Mouse (Mus musculus): Measurements from ENCODE around the gene Ankrd60. TPM values are rescaled to one million over a fixed set of nuclear protein-coding genes. Genes with fewer than 3 reads are reported as not detected.

Gene Ankrd60
- polyA plus RNA-seq (2015; fragmentation: Nextera tagmentation; extraction: Ambion mirVana): not detected in 2 replicates

DNA sequence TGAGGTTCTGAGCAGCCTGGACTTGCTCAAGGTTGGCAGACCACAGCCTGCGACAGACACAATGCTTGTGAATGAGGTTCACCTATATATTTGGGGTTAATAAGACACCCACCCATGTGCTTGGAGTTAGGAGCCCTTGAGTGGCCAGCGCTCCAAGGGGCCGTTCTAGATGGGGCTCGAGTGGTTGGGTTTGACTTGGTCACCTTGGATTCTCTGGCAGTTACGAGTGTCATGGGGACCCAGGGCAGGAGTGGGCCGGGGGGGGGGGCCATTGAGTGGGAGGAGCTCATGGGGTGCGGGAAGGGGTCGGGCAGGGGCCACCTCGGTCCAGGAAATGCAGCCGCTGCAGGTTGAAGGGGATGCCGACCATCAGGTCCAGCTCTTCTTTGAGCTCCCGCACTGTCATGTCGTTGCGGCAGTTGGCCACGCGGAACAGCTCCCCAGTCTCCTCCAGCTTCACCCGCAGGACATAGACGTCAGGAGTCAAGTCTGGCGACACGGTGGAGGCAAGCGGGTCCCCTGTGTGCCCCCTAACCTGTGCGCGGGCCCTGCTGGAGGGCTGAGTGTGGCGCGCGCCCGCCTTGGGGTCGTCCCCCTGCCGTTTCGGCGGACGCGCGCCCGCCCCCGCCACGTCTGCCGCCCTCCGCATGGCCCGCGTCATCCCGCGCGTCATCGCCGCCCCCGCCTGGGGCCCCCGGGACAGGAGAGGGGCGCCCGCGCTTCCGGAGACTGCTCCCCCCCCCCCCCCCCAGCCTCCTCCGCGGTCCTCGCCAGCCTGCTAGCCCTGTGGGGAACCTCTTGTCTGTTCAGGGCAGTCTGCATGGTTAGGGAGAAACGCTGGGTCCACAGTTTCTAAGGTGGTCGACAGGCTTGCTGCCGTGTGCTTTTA, at the start of gene Ankrd60:
Ankrd60 (minus strand) TSS at position 697 of the 889 bp plus-strand sequence.
- Histone ChIP-seq H3K36me3 (ENCODE audit: control insufficient read depth, insufficient read depth, low read length) (no peaks in the 10 kb centered on the region), H3K9ac (ENCODE audit: low read depth, low read length) (peak within 1 kb of the TSS; percentile 64), H3K4me2 (ENCODE audit: low read depth, low read length) (peak within 1 kb of the TSS; percentile 90)

DNA sequence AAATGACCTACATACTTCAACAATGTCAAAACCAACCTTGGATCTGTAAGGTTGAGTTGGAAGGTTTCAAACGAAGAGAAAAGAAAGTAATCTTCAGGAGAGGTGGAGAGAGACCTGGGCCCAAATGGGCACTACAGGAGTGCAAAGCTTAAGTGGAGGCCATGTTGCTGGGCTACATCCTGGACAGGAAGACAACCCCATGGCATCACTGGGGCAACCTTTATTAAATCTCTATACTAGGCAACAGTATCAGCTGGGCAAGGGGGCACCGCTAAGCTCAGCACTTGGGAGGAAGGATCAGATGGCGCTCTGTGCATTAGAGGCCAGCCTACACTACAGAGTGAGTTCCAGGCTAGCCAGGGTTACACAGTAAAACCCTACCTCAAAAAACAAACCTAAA, 47.6 kb upstream of the Ankrd60 start:
- Histone ChIP-seq H3K27me3 (replicated peaks; ENCODE audit: control insufficient read depth, insufficient read depth, low read length) (no peaks in the 10 kb centered on the region), H3K4me2 (ENCODE audit: low read depth, low read length) (no peak overlapping the region), H3K9me3 (ENCODE audit: control insufficient read depth, low read length) (no peaks in the 10 kb centered on the region), H3K36me3 (ENCODE audit: control insufficient read depth, insufficient read depth, low read length) (no peaks in the 10 kb centered on the region), H3K4me3 (ENCODE audit: low read length) (no peak overlapping the region), H3K9ac (ENCODE audit: low read depth, low read length) (no peak overlapping the region), H3K4me1 (ENCODE audit: control insufficient read depth, insufficient read depth, low read length) (no peaks in the 10 kb centered on the region), H3K27ac (ENCODE audit: low read length) (no peak overlapping the region)
- WGBS: 90% methylated on average over 3 of the region's 3 CpGs
- no peak for ATAC-seq

More for the DNA sequence above, at the start of gene Ankrd60:
- H3K4me3 ChIP-seq (ENCODE audit: low read length): peak within 1 kb of the TSS; percentile 50
- H3K27ac ChIP-seq (ENCODE audit: low read length): no peak within 1 kb of the TSS
- no peaks in the 10 kb centered on the region for H3K9me3 ChIP-seq (ENCODE audit: control insufficient read depth, low read length)
- WGBS: 10% methylated on average over 51 of the region's 58 CpGs
- H3K27me3 ChIP-seq (replicated peaks; ENCODE audit: control insufficient read depth, insufficient read depth, low read length): peaks cover 4% of the 10 kb centered on the region
- ATAC-seq: peak; percentile 65
- peaks cover 8% of the 10 kb centered on the region for H3K4me1 ChIP-seq (ENCODE audit: control insufficient read depth, insufficient read depth, low read length)

DNA sequence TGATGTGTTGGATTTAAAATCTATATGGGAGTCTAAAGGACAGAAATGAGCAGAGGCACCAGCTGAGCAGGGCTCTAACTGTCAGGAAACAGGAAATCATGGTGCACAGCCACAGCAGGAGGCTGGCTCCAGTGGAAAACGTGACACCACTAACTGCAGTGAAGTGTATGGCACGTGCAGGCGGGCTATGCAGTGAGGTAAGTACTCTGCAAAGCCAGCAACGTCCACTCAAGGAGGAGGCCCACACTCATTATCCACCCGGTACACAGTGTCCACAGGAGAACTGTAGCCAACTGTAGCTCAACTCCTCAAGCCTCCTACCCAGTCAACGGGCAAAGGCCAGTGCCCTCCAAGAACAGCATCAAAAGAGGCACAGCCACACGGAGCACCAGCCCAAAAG, 46.5 kb upstream of the Ankrd60 start:
- Histone ChIP-seq H3K27me3 (replicated peaks; ENCODE audit: control insufficient read depth, insufficient read depth, low read length) (no peaks in the 10 kb centered on the region), H3K4me2 (ENCODE audit: low read depth, low read length) (no peak overlapping the region), H3K27ac (ENCODE audit: low read length) (no peak overlapping the region), H3K4me3 (ENCODE audit: low read length) (no peak overlapping the region), H3K9me3 (ENCODE audit: control insufficient read depth, low read length) (no peaks in the 10 kb centered on the region), H3K9ac (ENCODE audit: low read depth, low read length) (no peak overlapping the region), H3K4me1 (ENCODE audit: control insufficient read depth, insufficient read depth, low read length) (no peaks in the 10 kb centered on the region), H3K36me3 (ENCODE audit: control insufficient read depth, insufficient read depth, low read length) (no peaks in the 10 kb centered on the region)
- WGBS: 70% methylated on average over 7 of the region's 7 CpGs
- no peak for ATAC-seq

DNA sequence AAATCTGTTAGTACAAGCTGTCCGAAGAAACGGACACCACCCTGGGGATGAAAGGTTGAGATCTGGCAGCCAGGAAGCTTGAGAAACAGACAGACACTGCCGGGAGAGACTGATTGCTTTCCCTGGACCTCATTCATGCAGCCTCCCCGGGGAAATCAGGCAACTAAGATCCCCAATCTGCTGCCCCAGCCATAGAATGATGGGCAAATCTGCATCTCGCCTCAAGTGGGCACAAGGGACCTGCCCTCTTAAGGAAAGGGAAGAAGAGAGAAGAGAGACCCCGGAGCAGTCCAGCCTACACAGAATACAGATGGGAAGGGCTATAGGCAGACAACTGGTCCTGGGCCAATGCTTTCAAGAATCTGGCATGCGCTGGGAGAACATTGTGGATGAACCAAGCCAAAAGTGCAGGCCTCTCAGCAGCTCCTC, 44.0 kb upstream of the Ankrd60 start:
- no peak for ATAC-seq
- WGBS: 58% methylated on average over 7 of the region's 7 CpGs
- no peaks in the 10 kb centered on the region for H3K9me3 ChIP-seq (ENCODE audit: control insufficient read depth, low read length)
- no peak overlapping the region for H3K9ac ChIP-seq (ENCODE audit: low read depth, low read length)
- no peak overlapping the region for H3K4me3 ChIP-seq (ENCODE audit: low read length)
- H3K27me3 ChIP-seq (replicated peaks; ENCODE audit: control insufficient read depth, insufficient read depth, low read length): no peaks in the 10 kb centered on the region
- no peak overlapping the region for H3K4me2 ChIP-seq (ENCODE audit: low read depth, low read length)
- no peaks in the 10 kb centered on the region for H3K4me1 ChIP-seq (ENCODE audit: control insufficient read depth, insufficient read depth, low read length)
- no peaks in the 10 kb centered on the region for H3K36me3 ChIP-seq (ENCODE audit: control insufficient read depth, insufficient read depth, low read length)
- H3K27ac ChIP-seq (ENCODE audit: low read length): no peak overlapping the region

DNA sequence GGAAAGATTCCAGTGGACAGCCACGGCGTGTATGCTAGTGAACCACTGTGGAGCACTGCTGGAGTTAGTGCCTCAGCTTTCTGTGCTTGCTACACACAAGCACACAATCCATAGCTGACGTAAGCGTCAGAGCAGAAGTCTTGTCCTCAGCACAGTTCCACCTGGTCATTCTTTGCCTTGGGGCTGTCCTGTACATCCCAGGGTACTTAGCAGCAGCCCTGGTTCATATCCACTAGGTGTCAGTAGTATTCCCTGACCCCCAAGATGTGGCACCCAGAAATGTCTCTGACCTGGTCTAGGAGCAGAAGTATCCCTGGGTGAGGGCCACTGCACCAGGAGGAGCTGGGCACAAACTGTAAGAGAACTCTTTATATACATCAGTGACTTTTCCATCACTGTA, 42.5 kb upstream of the Ankrd60 start:
- Histone ChIP-seq H3K4me1 (ENCODE audit: control insufficient read depth, insufficient read depth, low read length) (peaks cover 5% of the 10 kb centered on the region), H3K9ac (ENCODE audit: low read depth, low read length) (no peak overlapping the region), H3K36me3 (ENCODE audit: control insufficient read depth, insufficient read depth, low read length) (no peaks in the 10 kb centered on the region), H3K4me2 (ENCODE audit: low read depth, low read length) (no peak overlapping the region), H3K4me3 (ENCODE audit: low read length) (no peak overlapping the region), H3K27ac (ENCODE audit: low read length) (no peak overlapping the region), H3K27me3 (replicated peaks; ENCODE audit: control insufficient read depth, insufficient read depth, low read length) (no peaks in the 10 kb centered on the region), H3K9me3 (ENCODE audit: control insufficient read depth, low read length) (no peaks in the 10 kb centered on the region)
- no peak for ATAC-seq
- WGBS: 93% methylated on average over 4 of the region's 4 CpGs

DNA sequence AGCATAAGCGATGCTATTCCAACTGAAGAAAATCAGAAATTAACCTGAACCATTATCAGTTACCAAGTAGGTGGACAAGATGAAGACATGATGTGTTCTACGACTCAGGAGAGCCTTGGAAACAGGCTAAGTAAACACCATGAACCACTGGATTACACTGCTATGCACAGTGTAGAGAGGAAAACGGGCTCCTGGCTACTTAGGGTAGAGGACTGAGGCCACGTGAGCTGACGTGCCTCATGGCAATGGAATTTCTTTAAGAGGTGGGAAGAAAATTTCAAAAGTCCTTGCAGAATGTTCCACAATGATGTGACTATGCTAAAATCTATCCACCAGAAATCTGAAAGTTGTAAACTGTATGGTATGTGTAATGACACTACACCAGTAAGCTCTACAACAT, 41.0 kb upstream of the Ankrd60 start:
- Histone ChIP-seq H3K9me3 (ENCODE audit: control insufficient read depth, low read length) (no peaks in the 10 kb centered on the region), H3K4me2 (ENCODE audit: low read depth, low read length) (no peak overlapping the region), H3K27ac (ENCODE audit: low read length) (no peak overlapping the region), H3K9ac (ENCODE audit: low read depth, low read length) (no peak overlapping the region), H3K4me3 (ENCODE audit: low read length) (no peak overlapping the region), H3K36me3 (ENCODE audit: control insufficient read depth, insufficient read depth, low read length) (no peaks in the 10 kb centered on the region), H3K4me1 (ENCODE audit: control insufficient read depth, insufficient read depth, low read length) (peaks cover 11% of the 10 kb centered on the region), H3K27me3 (replicated peaks; ENCODE audit: control insufficient read depth, insufficient read depth, low read length) (no peaks in the 10 kb centered on the region)
- no peak for ATAC-seq
- WGBS: 88% methylated on average over 5 of the region's 5 CpGs

DNA sequence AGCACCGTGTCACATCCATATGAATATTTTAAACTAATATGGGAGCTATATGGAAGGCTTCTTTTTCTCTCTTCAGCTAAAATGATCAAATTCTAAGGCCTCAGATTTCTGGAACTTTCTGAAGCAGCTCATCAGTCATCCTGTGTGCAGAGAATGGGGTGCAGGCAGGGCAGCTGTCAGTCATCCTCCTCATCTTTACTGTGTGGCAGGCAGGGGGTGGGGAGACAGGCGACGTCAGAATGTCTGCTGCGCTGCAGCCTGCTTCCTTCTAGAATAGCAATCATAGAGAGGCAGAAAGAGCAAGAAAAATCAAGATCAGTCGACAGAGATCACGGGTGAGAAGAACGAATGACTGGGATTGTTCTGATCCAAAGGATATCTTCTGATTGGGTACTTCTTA, 38.0 kb upstream of the Ankrd60 start:
- Histone ChIP-seq H3K9ac (ENCODE audit: low read depth, low read length) (no peak overlapping the region), H3K4me1 (ENCODE audit: control insufficient read depth, insufficient read depth, low read length) (peaks cover 11% of the 10 kb centered on the region), H3K4me2 (ENCODE audit: low read depth, low read length) (no peak overlapping the region), H3K9me3 (ENCODE audit: control insufficient read depth, low read length) (no peaks in the 10 kb centered on the region), H3K27me3 (replicated peaks; ENCODE audit: control insufficient read depth, insufficient read depth, low read length) (0 out of 2 replicates have a peak, but pooled peaks cover 6% of the 10 kb centered on the region), H3K36me3 (ENCODE audit: control insufficient read depth, insufficient read depth, low read length) (no peaks in the 10 kb centered on the region), H3K27ac (ENCODE audit: low read length) (peak overlapping the region; percentile 28; the same call in 1 of the 2 replicates), H3K4me3 (ENCODE audit: low read length) (no peak overlapping the region)
- ATAC-seq: no peak
- 60% methylated on average over 7 of the region's 7 CpGs for WGBS

DNA sequence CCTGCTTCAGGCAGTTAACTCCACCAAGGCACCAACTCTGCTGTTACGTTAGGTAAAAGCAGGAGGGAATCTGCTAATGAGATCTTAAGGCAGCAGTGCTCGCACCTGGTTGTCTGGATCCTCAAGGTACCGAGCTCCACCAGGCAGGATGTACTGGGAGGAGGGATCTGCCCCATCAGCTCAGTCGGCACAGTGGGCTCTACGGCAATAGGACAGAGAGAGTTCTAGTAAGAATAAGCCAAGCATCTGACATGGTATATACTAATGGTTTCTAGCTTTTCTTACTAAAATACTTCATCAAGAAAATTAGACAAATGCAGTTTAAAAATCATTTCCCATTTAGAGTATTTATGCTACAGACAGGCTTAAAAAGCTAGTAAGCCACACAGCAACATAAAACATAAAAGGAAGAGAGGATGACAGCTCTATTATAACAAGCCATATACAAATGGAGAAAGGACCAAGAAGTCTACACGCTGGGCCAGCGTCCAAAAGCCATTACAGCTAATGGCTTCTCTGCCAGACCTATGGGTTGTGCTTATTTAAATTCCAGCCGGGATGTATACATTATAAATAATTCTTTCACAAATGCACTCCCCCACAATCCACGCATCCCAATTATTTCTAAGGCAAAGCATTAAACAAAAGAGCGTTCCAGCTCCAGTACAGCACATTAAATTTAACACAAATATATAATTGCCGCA, 37.4 kb upstream of the Ankrd60 start:
- ATAC-seq: peak; percentile 70
- no peak overlapping the region for H3K4me2 ChIP-seq (ENCODE audit: low read depth, low read length)
- H3K9me3 ChIP-seq (ENCODE audit: control insufficient read depth, low read length): no peaks in the 10 kb centered on the region
- H3K36me3 ChIP-seq (ENCODE audit: control insufficient read depth, insufficient read depth, low read length): no peaks in the 10 kb centered on the region
- H3K9ac ChIP-seq (ENCODE audit: low read depth, low read length): no peak overlapping the region
- WGBS: 49% methylated on average over 11 of the region's 11 CpGs
- H3K27me3 ChIP-seq (replicated peaks; ENCODE audit: control insufficient read depth, insufficient read depth, low read length): 0 out of 2 replicates have a peak, but pooled peaks cover 9% of the 10 kb centered on the region
- H3K4me3 ChIP-seq (ENCODE audit: low read length): no peak overlapping the region
- 0 out of 2 replicates have a peak overlapping the region, but pooled peaks have one; percentile 31 for H3K27ac ChIP-seq (ENCODE audit: low read length)
- peaks cover 11% of the 10 kb centered on the region for H3K4me1 ChIP-seq (ENCODE audit: control insufficient read depth, insufficient read depth, low read length)
